Mouse (Mus musculus): ENCODE results near the gene Dcaf11.

Gene Dcaf11

DNA sequence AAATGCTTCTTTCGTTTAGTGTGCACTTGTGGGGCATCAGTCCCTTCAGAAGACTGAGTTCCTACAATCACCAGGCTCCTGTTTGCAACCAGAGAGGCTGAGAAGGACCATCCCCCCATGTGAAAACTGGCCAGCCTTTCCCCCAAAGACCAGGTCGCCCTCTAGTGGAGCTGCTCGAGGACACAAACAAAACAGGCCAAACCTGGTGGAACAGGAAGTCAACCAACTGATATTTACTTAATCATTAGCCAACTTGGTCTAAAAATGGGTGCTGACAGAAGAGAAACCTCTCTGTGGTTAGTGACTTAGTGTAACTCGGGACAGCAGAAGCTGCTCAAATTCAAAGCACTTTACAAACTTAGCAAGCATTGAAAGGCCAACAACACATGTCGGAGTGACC is 2.8 kb upstream of the Dcaf11 start:
- DNase-seq (ENCODE audit: low read depth): peak; percentile 80

DNA sequence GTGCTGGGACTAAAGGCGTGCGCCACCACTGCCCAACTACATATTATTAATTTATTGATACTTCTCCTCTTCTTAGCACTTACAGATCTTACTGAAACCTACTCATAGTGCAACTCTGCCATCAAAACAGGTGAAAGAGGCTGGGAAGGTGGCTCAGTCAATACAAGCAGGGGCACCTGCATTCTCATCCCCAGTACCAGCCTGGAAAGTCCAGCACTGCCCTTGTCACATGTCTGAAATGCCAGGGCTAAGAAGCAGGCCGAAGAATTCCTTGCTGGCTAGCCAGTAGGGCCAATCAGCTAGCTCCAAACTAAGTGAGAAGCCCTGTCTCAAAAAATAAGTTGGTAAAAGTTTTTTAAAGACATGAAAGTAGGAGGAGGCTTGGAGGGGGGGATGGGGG is 2.2 kb upstream of the Dcaf11 start:
- no peak for DNase-seq (ENCODE audit: low read depth)

DNA sequence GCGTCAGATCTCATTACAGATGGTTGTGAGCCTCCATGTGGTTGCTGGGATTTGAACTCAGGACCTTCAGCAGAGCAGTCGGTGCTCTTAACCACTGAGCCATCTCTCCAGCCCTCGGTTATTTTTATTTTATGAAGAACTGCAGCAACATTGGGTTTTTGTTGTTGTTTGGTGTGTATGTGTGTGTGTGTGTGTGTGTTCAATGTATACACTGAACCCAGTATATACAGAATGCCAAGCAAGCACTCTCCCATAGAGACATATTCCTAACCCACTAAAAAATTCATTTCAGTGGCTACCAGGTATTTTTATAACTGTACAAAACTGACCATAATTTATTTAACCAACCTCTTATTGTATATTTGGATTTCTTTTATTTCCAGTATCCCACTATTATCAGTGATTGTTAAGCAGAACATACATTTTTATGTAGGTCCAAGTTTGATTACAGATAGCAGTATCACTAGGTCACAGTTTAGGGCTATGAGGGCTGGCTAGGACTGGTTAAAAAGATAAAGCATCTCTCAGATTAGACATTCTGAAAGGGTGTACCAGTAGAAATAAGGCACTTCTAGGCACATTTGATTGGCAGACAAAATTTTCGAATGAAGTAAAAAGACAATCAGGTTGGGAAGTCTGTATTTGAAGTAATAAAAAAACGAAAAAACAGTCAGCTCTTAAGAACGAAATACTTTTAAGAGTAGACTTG is 912 bp upstream of the Dcaf11 start:
- no peak for DNase-seq (ENCODE audit: low read depth)

DNA sequence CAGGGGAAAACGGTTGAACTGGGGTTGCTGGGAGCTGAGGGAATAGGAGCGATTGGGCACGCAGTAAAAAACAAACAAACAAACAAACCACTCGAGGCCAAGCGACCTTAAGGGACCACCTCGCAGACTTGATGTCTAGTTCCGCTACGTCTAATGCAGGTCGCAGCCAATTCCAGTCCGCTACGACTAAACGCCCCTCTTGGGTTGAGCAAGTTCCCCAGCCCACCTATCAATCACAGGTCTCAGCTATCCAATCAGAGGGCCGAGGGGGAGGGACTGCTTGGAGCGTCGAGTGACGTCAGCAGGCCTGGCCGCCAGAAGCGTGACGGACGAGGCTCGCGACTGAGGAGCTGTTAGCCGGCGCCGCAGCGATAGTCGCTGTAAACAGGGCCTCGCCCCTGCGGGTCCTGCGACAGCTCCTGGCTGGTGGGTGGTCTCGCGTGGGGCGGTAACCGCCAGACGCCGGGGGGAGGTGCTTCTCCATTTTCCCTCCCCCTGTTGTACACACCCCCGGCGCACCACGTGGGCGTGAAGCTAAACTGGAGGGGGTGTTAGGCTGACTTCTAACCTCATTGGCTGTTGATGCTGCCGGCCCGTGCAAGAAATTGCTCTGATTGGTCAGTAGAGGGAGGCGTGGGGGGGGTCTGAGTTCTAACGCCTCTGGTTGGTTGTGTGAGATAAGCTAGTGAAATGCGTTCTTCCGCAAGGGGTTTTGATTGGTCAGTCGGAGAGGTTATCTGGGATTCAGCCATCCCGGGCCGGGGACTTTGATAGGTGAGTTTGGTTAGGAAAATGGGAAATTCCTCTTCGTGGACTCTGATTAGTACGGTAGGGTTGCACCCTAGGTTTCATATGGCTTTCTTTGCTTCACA is 632 bp downstream of the Dcaf11 start, which contains the start of gene A730061H03Rik:
Gene A730061H03Rik (minus strand): TSS at position 205 of the 872 bp plus-strand sequence.
- DNase-seq (ENCODE audit: low read depth): peak; percentile 99

DNA sequence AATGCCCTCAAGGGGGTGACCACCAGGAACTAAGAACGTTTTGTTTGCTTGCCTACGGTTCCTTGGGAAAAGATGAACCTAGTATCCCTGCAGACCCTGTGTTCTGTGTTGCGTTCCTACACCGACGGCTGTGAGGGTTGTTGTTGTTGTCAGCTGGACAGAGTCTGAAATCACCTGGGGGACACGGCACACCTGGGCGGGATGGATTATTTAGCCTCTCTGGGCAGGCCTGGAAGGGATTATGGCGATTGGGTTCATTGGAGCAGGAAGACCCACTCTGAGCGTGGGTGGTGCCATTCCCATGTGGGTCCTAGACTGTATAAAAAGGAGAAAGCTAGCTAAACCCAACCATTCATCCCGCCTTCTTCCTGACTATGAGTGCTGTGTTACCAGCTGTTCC is 2.1 kb downstream of the Dcaf11 start:
- DNase-seq (ENCODE audit: low read depth): no peak

DNA sequence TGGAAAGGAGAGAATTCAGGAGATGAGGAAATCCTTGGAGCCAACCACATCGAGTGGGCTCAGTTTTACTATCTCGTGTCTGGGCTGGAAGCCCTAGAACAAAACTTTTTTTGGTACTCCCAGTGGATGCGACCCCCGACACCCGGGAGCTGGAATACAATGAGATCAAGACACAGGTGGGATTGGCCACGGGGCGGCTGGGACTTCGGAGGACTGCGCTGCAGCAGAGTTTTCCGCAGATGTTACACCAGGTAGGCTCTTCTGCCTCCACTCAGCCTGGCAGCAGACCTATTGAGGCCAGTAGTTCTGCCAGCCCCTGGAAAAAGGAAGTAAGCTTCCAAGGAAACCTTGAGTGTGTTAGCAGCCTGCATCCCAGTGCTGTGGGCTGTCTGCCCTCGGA is 3.4 kb downstream of the Dcaf11 start:
- DNase-seq (ENCODE audit: low read depth): no peak

DNA sequence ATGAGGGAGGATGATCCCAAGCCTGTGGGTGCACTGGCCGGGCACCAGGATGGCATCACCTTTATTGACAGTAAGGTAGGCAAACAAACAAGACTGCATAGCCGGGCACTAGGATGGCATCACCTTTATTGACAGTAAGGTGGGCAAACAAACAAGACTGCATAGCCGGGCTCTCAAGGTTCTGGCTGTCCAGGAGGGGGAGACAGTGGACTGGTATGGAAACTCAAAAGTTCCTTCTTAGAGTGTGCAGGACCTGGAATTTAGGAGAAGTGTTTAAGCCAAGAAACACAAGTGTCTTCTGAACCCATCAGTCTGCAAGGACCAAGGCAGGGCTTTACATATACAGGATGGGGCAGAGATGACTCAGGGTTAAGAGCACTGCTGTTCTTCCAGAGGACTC is 5.9 kb downstream of the Dcaf11 start:
- no peak for DNase-seq (ENCODE audit: low read depth)

DNA sequence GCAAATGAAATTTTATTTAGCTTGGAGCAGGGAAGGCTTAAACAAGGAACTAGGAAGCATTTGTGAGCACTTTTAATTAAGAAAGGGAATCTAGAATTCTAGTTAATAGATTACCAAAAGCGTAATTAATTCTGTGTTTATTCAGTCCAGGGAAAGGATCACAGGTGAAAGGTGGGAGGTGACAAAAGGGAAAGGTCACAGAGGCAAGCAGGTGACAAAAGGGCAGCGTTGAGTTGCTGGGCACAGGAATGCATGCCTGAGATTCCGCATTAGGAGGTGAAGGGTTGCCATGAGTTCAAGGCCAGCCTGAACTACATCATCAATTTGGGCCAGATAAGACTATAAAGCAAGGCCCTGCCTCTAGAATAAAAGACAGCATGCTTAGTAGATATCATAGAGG is 7.7 kb downstream of the Dcaf11 start:
- no peak for DNase-seq (ENCODE audit: low read depth)

DNA sequence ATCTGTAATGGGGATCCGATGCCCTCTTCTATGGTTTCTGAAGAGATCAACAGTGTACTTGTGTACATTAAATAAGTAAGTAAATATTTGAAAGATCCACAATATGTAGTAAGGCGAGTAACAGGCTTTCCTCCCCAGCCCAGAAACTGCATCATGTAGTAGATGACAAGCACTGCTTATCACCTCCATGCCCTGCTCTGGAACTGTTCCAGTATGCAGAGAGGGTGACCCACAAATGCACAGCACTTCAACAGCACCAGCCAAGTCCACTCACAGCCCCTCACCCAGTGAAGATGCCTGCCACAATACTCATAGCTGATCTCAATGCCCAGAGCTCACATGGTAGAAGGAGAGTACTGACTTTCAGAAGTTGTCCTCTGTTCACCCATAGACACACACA is 10.8 kb downstream of the Dcaf11 start:
- DNase-seq (ENCODE audit: low read depth): no peak

DNA sequence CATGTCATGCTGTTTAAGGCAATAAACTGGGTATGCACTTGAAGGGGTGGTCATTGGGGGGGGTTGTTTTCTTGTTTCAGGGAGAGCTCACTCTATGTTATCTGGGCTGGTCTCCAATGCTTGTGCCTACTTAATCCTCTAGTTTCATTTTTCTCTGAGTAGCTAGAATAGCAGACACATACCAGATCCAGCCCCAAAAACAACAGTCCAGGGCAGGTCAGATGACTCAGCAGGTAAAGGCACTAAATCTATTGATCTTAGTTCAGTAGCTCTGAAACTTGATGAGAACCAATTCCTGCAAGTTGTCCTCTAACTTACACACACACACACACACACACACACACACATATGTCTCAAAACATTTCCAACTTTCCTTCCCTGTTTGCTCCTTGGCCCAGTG is 12.0 kb downstream of the Dcaf11 start:
- no peak for DNase-seq (ENCODE audit: low read depth)

DNA sequence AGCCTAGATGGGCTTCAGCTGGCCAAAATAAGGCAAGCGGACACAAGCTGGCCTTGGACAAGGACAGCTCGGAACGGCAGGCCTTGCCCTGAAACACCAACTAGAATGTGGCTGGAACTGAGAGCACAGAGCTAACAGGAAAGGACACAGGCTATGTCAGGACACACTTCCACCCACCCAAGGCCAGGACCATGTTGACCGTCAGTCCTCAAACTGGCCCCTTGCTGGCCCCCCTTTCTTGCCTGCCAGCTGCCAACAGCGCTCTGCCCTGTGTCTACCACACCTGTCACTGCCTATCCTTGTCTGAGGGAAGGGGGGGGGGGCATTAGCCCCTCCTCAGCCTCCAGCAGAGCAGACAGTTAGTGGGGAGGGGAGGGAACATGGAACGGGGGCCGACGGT is 15.5 kb downstream of the Dcaf11 start, which contains the start of gene Fitm1:
Gene Fitm1 (plus strand): TSS at position 316 of the 400 bp plus-strand sequence.
- DNase-seq (ENCODE audit: low read depth): no peak

DNA sequence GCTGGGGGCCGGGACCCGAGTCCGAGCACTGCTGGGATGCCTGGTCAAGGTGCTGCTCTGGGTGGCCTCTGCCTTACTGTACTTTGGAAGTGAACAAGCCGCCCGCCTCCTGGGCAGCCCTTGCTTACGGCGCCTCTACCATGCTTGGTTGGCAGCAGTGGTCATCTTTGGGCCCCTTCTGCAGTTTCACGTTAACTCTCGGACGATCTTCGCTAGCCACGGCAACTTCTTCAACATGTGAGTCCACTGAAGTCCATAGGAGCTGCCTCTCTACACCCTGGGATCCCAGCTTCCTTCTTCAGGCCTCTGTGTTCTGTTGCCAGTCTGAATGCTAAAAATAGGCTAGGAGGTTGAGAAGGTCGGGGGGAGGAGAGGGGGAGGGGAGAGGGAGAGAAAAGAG is 15.9 kb downstream of the Dcaf11 start:
- no peak for DNase-seq (ENCODE audit: low read depth)

DNA sequence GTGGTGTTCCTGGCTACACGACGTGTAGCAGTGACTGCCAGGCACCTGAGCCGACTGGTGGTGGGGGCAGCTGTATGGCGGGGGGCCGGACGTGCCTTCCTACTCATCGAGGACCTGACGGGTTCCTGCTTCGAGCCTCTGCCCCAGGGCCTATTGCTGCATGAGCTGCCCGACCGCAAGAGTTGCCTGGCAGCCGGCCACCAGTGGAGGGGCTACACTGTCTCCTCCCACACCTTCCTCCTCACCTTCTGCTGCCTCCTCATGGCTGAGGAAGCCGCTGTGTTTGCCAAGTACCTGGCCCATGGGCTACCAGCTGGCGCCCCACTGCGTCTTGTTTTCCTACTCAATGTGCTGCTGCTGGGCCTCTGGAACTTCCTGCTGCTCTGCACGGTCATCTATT is 16.6 kb downstream of the Dcaf11 start:
- DNase-seq (ENCODE audit: low read depth): no peak

DNA sequence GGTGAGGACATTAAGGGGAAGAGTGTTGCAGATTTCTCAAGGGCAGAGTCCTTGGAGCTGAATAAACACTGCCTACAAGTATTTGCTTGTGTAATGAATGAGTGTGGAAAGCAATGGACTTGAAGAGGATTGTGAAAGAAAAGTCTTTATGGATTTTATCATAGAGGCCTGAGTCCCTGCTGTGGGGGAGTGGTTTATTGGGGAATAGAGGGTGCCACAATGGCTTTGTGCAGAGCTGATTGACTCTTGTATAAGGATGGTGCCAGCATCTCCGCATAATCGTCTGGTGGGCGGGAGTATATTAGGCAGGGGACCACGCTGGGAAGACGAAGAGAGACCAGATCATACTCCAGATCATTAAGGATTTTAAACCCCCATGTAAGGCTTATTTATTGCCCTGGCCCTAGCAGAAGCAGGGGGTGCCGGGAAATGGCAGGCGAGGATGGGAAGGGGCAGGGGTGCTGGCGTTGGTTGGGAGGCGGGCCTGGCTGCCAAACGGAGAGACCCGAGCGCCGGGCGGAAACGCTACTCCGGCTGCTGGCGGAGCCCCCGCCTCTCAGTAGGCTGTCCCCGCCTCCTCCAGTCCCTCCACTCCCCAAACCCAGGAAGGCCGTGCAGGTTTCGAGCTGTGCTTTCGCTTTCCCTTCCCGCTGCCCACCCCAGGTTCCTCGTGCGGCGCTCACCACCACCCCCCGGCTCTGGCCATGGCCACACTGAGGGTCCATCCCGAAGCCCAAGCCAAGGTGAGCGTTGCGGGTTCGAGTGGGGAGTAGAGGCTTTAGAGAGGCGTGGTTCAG is 18.3 kb downstream of the Dcaf11 start, which contains the start of gene Psme1:
Gene Psme1 (plus strand): TSS at position 253 of the 797 bp plus-strand sequence.
- peak; percentile 85 for DNase-seq (ENCODE audit: low read depth)

DNA sequence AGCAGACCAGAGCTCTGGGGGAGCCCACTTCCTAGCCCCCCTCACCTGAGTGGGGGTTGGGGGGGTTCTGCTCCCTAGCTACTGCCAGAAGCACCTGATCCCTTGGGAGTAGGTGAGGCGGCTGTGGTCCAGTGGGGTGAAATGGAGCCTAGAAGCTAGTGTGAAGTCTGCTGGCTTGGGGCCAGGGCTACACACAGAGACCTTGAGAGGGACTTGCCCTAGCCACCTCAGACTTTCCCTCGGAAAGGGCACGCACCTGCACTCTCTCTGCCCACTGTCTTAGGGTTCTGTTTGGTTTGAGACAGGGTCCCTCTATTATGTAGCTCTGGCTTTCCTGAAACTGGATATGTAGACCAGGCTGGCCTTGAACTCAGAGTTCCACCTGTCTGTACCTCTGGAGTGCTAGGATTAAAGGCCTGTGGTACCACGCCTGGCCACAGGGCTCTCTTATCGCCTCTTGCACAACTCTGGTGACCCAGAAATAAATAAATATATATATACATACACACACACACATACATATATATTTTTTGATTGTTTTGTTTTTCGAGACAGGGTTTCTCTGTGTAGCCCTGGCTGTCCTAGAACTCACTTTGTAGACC is 19.0 kb downstream of the Dcaf11 start:
- DNase-seq (ENCODE audit: low read depth): peak; percentile 64

DNA sequence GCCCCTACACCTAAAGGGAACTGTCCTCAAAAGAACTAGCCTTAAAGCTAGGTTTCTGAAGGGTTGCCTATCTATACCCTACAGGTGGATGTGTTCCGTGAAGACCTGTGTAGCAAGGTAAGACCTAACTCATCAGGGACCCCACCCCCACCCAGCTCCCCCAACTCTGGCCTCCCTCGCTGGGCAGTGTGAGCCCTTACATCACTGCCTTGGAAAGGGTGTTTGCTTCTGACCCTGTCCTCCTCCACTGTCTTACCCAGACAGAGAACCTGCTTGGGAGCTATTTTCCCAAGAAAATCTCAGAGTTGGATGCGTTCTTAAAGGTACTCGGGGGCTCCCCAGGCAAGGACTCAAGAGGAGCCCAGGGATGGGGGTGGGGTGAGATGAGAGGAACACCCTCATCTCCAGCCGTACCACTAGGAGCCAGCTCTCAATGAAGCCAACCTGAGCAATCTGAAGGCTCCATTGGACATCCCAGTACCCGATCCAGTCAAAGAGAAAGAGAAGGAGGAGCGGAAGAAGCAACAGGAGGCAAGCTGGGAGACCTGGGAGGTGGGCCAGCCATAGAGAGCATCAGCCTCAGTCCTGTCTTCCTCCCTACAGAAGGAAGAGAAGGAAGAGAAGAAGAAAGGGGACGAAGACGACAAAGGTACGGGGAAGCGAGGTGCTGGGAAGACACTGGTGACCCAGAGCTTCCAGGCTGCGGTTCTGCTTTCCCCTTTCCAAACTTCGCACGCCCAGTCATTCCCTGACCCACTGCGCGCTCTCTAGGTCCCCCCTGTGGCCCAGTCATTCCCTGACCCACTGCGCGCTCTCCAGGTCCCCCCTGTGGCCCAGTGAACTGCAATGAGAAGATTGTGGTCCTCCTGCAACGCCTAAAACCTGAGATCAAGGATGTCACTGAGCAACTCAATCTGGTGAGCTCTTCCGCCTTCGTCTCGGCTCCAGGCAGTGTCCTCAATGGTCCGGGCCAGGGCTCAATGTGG is 20.0 kb downstream of the Dcaf11 start:
- DNase-seq (ENCODE audit: low read depth): no peak

DNA sequence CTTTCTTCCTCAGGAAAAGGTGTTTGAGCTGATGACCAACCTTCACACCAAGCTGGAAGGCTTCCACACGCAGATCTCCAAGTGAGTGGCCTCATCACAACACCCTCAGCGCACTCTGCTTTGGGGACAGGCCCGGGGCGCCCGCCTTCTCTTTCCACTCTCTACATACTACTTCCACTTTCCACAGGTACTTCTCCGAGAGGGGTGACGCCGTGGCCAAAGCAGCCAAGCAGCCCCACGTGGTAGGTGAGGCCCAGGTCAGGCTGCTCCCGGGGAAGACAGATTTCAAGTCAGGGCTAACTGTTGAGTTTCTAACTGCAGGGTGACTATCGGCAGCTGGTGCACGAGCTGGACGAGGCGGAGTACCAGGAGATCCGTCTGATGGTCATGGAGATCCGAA is 20.9 kb downstream of the Dcaf11 start:
- DNase-seq (ENCODE audit: low read depth): no peak

DNA sequence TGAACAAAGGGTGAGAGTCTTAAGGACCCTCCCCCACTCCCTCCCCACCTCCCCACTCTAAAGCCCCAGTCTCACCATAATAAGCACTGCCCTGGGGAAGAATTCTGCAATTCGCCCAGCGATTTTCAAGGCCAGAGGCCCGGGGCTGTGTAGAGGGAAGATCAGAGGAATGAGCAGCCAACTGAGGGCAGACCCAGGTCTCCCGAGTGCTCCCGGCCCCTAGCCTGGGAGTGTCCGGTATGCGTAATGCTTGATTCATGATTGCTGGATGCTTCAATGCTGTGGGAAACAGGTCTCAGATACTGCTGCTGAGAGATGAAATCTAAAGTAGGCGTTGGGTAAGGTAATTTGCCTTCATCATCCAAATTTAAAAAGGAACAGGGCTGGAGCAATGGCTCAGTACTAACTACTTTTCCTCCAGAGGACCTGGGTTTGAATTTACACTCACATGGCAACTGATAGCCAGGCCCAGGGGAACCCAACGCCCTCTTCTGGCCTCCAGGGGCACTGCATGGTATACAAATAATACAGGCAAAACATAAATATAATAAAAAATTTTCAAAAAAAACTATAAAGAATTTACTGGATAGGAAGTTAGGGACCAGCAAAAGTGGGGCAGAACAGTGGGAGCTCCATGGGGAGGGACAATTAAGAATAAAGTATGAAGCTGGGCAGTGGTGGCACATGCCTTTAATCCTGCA is 22.3 kb downstream of the Dcaf11 start:
- peak; percentile 48 for DNase-seq (ENCODE audit: low read depth)

DNA sequence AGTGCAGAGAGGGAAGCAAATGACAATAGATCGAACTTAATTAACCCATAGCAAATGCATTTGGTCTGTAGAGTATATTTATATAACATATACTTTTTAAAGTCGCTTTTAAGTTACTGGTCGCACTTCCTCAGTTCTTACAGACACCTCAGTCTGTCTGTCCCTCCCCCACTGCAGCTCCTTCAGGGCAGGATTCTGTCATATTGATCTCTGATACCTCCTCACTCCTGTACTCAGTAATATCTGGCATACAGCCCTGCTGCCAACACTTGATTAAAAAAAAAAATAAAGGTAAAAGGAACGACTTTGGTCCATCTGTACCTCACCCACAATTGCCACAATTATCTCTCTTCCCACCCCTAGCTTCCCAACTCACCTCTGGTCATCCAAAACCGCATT is 24.5 kb downstream of the Dcaf11 start:
- DNase-seq (ENCODE audit: low read depth): no peak
